Mouse (Mus musculus) myocyte (in vitro differentiated cells): ENCODE results near the gene St6galnac3. TPM values are rescaled to one million over a fixed set of nuclear protein-coding genes. Genes with fewer than 3 reads are reported as not detected.

Experiments used
- H3K27me3 ChIP-seq: one replicate; pipeline ENCODE4 v1.6.1; 2011; ENCODE audit not compliant: control insufficient read depth, insufficient read depth, insufficient read length
- H3K36me3 ChIP-seq: one replicate; pipeline ENCODE4 v1.6.1; 2011; ENCODE audit not compliant: control insufficient read depth, insufficient read depth
- H3K4me2 ChIP-seq: one replicate; pipeline ENCODE4 v1.6.1; 2011; ENCODE audit warnings: low read depth, control low read depth
- H3K4me3 ChIP-seq: one replicate; pipeline ENCODE4 v1.5.1; 2011; ENCODE audit warnings: mild to moderate bottlenecking, control low read depth, moderate library complexity
- H3K79me2 ChIP-seq: one replicate; pipeline ENCODE4 v1.6.1; 2011; ENCODE audit not compliant: control insufficient read depth, insufficient read depth
- H3ac ChIP-seq: one replicate; pipeline ENCODE4 v1.6.1; 2011; ENCODE audit not compliant: control insufficient read depth, insufficient read length
- CEBPB ChIP-seq: IDR thresholded peaks from 2 replicates; pipeline ENCODE4 v1.6.1; 2011; ENCODE audit warnings: mild to moderate bottlenecking, moderate library complexity; ENCODE audit not compliant: poor library complexity, insufficient read depth, severe bottlenecking
- E2F4 ChIP-seq: IDR thresholded peaks from one replicate; pipeline ENCODE4 v1.6.1; 2011; ENCODE audit warnings: mild to moderate bottlenecking, control low read depth, moderate library complexity; ENCODE audit not compliant: insufficient read depth
- MAX ChIP-seq: IDR thresholded peaks from one replicate; pipeline ENCODE4 v1.6.1; 2011; ENCODE audit warnings: low read depth, mild to moderate bottlenecking, control low read depth
- MYOD1 ChIP-seq, 3 experiments: IDR thresholded peaks; one replicate each; pipeline ENCODE4 v1.6.1; 2011; ENCODE audit warnings: control low read depth in 2 of 3, low read depth in 2 of 3, mild to moderate bottlenecking in 2 of 3, moderate library complexity in 1 of 3; ENCODE audit not compliant: insufficient read length in 2 of 3, control insufficient read depth in 1 of 3
- MYOG ChIP-seq, 3 experiments: IDR thresholded peaks; one replicate each; pipeline ENCODE4 v1.6.1; 2011; ENCODE audit warnings: control low read depth in 2 of 3, low read depth in 2 of 3, mild to moderate bottlenecking in 2 of 3; ENCODE audit not compliant: insufficient read length in 2 of 3, control insufficient read depth in 1 of 3, insufficient read depth in 1 of 3
- POLR2A ChIP-seq: IDR thresholded peaks from one replicate; pipeline ENCODE4 v1.6.1; 2011; ENCODE audit warnings: low read depth, mild to moderate bottlenecking, control low read depth, moderate library complexity; ENCODE audit not compliant: insufficient read length
- POLR2AphosphoS2 ChIP-seq: IDR thresholded peaks from one replicate; pipeline ENCODE4 v1.6.1; 2011; ENCODE audit warnings: low read depth, control low read depth; ENCODE audit not compliant: insufficient read length
- REST ChIP-seq: IDR thresholded peaks from one replicate; pipeline ENCODE4 v1.6.1; 2011; ENCODE audit warnings: mild to moderate bottlenecking, control low read depth, moderate library complexity; ENCODE audit not compliant: insufficient read depth, insufficient read length
- SRF ChIP-seq: IDR thresholded peaks from one replicate; pipeline ENCODE4 v1.6.1; 2011; ENCODE audit warnings: low read depth; ENCODE audit not compliant: control insufficient read depth, insufficient read length
- TCF12 ChIP-seq: IDR thresholded peaks from one replicate; pipeline ENCODE4 v1.6.1; 2011; ENCODE audit warnings: mild to moderate bottlenecking, control low read depth; ENCODE audit not compliant: poor library complexity, insufficient read depth, severe bottlenecking
- TCF3 ChIP-seq: IDR thresholded peaks from one replicate; pipeline ENCODE4 v1.6.1; 2011; ENCODE audit warnings: low read depth, control low read depth; ENCODE audit not compliant: insufficient read length
- USF1 ChIP-seq: IDR thresholded peaks from one replicate; pipeline ENCODE4 v1.6.1; 2011; ENCODE audit warnings: low read depth, mild to moderate bottlenecking, control low read depth, moderate library complexity
- polyA plus RNA-seq: library from polyadenylated mRNA; unstranded; fragments of >200 nt; fragmentation: generic; extraction: Trizol; gene quantifications from one replicate; pipeline ENCODE4 v1.2.1, GENCODE M21; 2012; ENCODE audit warnings: missing spikeins

The St6galnac3 gene
- polyA plus RNA-seq, 1 experiment, result not detected

- no peaks in the 10 kb centered on the region for H3K79me2 ChIP-seq
- H3K4me3 ChIP-seq, result no peak overlapping the region
- no peak overlapping the region for H3K4me2 ChIP-seq
- TF ChIP-seq MYOG (IDR thresholded peaks at IDR 0.05; ENCODE audit: control insufficient read depth in 1 of 3, insufficient read depth in 1 of 3, insufficient read length in 2 of 3, low read depth in 2 of 3) (no peak), MYOD1 (IDR thresholded peaks at IDR 0.05; ENCODE audit: control insufficient read depth in 1 of 3, insufficient read length in 2 of 3, low read depth in 2 of 3) (no peak), CEBPB (no peak)
- no peak overlapping the region for H3ac ChIP-seq
- H3K27me3 ChIP-seq, result no peaks in the 10 kb centered on the region
- no peaks in the 10 kb centered on the region for H3K36me3 ChIP-seq
Measured at GRCm38 (mm10) chr3:153457203-153457602, 267.8 kb downstream of the St6galnac3 start.

- no peaks in the 10 kb centered on the region for H3K36me3 ChIP-seq
- H3K79me2 ChIP-seq, result no peaks in the 10 kb centered on the region
- H3ac ChIP-seq, result no peak overlapping the region
- TF ChIP-seq REST, result no peak
- no peak for TF ChIP-seq POLR2A
- TF ChIP-seq POLR2AphosphoS2, result no peak
- no peak for TF ChIP-seq MYOD1 (IDR thresholded peaks at IDR 0.05; ENCODE audit: control insufficient read depth in 1 of 3, insufficient read length in 2 of 3, low read depth in 2 of 3)
- TF ChIP-seq E2F4, result no peak
- TF ChIP-seq MYOG (IDR thresholded peaks at IDR 0.05; ENCODE audit: control insufficient read depth in 1 of 3, insufficient read depth in 1 of 3, insufficient read length in 2 of 3, low read depth in 2 of 3), result no peak
- TF ChIP-seq CEBPB, result no peak
- TF ChIP-seq MAX, result no peak
- no peak for TF ChIP-seq USF1
- no peak for TF ChIP-seq TCF3
- no peak for TF ChIP-seq SRF
- no peak for TF ChIP-seq TCF12
- no peaks in the 10 kb centered on the region for H3K27me3 ChIP-seq
- no peak overlapping the region for H3K4me2 ChIP-seq
- H3K4me3 ChIP-seq, result no peak overlapping the region
Measured at GRCm38 (mm10) chr3:153456227-153456626, 268.7 kb downstream of the St6galnac3 start.

GRCm38 (mm10) chr3:153453127-153454049 lies 271.6 kb downstream of the St6galnac3 start:
- TF ChIP-seq USF1, result no peak
- Histone ChIP-seq H3K4me3 (no peak overlapping the region), H3K27me3 (no peaks in the 10 kb centered on the region), H3K79me2 (no peaks in the 10 kb centered on the region), H3K4me2 (no peak overlapping the region), H3K36me3 (no peaks in the 10 kb centered on the region), H3ac (no peak overlapping the region)

GRCm38 (mm10) chr3:153452299-153452996 lies 272.5 kb downstream of the St6galnac3 start:
- TF ChIP-seq TCF3, result no peak
- no peak for TF ChIP-seq MYOG (IDR thresholded peaks at IDR 0.05; ENCODE audit: control insufficient read depth in 1 of 3, insufficient read depth in 1 of 3, insufficient read length in 2 of 3, low read depth in 2 of 3)
- no peak for TF ChIP-seq POLR2A
- TF ChIP-seq CEBPB, result no peak
- no peak for TF ChIP-seq SRF
- TF ChIP-seq MYOD1 (IDR thresholded peaks at IDR 0.05; ENCODE audit: control insufficient read depth in 1 of 3, insufficient read length in 2 of 3, low read depth in 2 of 3), result no peak
- no peak for TF ChIP-seq REST
- no peaks in the 10 kb centered on the region for H3K27me3 ChIP-seq
- no peaks in the 10 kb centered on the region for H3K79me2 ChIP-seq
- H3ac ChIP-seq, result no peak overlapping the region
- H3K36me3 ChIP-seq, result no peaks in the 10 kb centered on the region
- H3K4me2 ChIP-seq, result no peak overlapping the region
- H3K4me3 ChIP-seq, result no peak overlapping the region

GRCm38 (mm10) chr3:153441329-153441728 lies 283.6 kb downstream of the St6galnac3 start:
- no peak for TF ChIP-seq TCF3
- no peak for TF ChIP-seq USF1
- TF ChIP-seq MYOG (IDR thresholded peaks at IDR 0.05; ENCODE audit: control insufficient read depth in 1 of 3, insufficient read depth in 1 of 3, insufficient read length in 2 of 3, low read depth in 2 of 3), result no peak
- TF ChIP-seq MYOD1 (IDR thresholded peaks at IDR 0.05; ENCODE audit: control insufficient read depth in 1 of 3, insufficient read length in 2 of 3, low read depth in 2 of 3), result no peak
- TF ChIP-seq POLR2A, result no peak
- TF ChIP-seq CEBPB, result no peak
- TF ChIP-seq REST, result no peak
- TF ChIP-seq E2F4, result no peak
- no peak for TF ChIP-seq TCF12
- TF ChIP-seq SRF, result no peak
- TF ChIP-seq MAX, result no peak
- no peak for TF ChIP-seq POLR2AphosphoS2
- Histone ChIP-seq H3K27me3 (no peaks in the 10 kb centered on the region), H3ac (no peak overlapping the region)

More at GRCm38 (mm10) chr3:153441329-153441728, 283.6 kb downstream of the St6galnac3 start:
- H3K36me3 ChIP-seq, result no peaks in the 10 kb centered on the region
- no peak overlapping the region for H3K4me3 ChIP-seq
- no peaks in the 10 kb centered on the region for H3K79me2 ChIP-seq
- no peak overlapping the region for H3K4me2 ChIP-seq
